Mouse (Mus musculus) cerebellum, postnatal 10 days (tissue): ENCODE results near the gene Gm12216.
"Not testable (repeated sequence)": the region's sequence is repeated elsewhere in the genome, so short reads cannot be mapped to it uniquely, and the experiment has no call there.

Experiments used
- DNase-seq, 2 experiments: peaks; one replicate each; pipeline ENCODE4 v3.0.0; 2021; ENCODE audit warnings: mixed read lengths in 2 of 2

The Gm12216 gene

DNA sequence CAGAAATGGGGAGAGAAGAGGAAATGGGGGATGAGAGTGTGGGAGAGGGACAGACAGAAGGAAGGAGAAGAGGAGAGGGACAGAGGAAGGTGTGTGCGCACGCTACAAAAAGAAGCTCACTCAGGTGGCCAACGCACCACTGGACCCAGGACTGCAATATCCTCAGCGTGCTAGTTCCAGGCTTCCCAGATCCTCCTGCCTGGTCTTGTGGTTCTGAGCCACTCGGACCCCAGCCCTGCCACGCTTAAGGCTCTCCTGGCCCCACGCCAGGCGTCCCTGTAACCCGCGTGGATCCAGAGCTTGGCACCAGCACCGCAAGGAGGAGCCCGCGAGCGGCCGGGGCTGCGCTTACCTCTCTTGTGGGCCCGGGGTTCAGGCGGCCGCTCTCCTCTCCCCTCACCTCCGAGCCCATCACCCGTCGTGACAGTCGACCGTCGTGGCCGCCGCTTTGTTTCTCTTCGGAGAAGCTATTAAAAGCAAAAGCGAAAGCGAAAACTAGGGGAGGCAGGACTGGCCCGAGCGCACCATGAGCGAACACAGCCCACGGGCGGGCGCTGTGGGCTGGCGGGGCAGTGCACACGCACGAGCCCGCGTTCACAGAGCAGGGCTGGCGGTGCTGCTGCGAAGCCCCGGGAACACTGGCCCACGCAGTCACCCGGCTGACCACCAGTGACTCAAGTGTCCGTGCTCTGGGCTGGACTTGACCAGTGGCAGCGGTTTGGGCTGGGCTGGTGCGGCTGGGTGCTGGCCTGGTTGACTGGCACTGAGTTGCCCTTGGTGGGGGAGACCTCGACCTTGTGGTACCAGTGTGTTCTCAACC, at the start of gene Gm12216:
Gene Gm12216 (minus strand): TSS at position 496 of the 820 bp plus-strand sequence.
- peak; percentile 41 to 50 for DNase-seq

- DNase-seq, result no peak
Measured at GRCm38 (mm10) chr11:53908686-53909085, 49.6 kb upstream of the Gm12216 start.

DNA sequence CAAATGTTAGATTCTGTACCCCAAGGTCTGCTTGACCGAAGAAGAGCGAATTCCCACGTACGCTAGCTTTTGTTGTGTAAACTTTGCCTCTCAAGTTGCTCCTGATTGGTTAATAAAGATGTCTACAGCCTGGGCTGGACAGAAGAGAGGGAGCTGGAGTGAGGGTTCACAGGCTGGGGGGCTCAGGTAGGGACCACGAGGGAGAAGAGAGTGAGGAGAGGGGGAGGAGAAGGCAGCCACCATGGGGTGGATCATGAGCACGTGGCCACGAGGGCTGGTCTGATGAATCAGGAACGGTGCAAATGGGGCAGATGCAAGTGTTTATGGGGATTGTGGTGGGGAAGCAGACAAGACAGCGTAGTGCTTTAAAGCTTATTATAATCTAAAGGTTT, 45.5 kb upstream of the Gm12216 start:
- no peak for DNase-seq

GRCm38 (mm10) chr11:53903781-53904533, 44.9 kb upstream of the Gm12216 start:
- no peak for DNase-seq

DNA sequence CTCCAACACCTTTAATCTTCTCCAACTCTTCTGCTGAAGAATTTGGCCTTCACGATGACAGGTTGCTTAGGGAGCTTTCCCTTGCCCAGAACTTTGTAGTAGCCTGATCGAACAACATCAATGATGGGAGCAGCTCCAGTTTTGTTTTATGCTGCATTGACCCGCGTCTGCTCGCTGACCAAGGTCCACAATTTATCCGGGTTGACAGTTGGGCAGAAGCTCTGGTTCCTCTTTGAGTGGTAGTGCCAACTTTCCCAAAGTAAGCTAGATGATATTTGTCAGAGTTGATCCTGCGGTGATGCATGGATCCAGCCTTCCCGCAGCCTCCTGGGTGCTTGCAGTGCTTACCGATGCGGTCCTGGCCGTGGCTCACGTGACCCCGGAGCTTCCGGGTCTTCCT, 43.7 kb upstream of the Gm12216 start:
- DNase-seq, result no peak

- no peak for DNase-seq
Measured at GRCm38 (mm10) chr11:53900991-53901390, 41.9 kb upstream of the Gm12216 start.

- no peak for DNase-seq
Measured at GRCm38 (mm10) chr11:53899981-53900380, 40.9 kb upstream of the Gm12216 start.

GRCm38 (mm10) chr11:53899004-53899403, 39.9 kb upstream of the Gm12216 start:
- DNase-seq, result no peak

DNA sequence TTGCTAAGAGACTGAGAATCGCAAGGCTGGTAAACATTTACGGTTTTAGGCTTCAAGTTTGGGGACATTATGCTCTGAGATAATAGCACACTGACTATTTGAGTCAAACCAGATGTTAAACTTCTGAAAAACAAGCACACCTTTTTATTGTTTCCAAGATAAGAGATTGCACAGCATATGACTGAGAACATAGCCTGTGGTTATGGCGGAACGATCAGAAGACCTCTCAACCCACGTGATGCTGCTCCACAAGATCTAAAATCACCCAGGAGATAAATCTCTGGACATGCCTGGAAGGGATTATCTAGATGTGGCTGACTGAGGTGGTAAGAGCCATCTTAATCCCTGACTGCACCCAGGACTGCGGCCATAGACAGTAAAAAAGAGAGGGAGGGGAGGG, 37.9 kb upstream of the Gm12216 start:
- no peak for DNase-seq

DNA sequence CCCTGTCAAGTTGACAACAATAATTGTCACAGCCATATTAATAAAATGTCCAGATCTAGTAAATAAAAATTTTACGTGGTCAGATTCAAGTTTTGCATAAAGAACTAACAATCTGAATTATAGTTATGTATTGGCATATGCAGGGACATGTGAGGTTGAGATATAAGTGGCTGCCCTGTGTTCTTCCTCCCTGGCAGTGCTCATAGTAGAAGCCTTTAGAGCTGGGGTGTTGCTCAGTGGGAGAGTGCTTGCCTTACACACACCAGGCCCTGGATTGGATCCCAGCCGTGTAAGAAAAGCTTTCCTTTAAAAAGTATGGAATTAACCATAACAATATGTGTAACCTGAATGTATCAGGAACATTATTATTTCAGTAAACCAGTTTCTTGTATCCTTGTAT, 34.4 kb upstream of the Gm12216 start:
- DNase-seq, result peak in 1 of 2 experiments; percentile 15

DNA sequence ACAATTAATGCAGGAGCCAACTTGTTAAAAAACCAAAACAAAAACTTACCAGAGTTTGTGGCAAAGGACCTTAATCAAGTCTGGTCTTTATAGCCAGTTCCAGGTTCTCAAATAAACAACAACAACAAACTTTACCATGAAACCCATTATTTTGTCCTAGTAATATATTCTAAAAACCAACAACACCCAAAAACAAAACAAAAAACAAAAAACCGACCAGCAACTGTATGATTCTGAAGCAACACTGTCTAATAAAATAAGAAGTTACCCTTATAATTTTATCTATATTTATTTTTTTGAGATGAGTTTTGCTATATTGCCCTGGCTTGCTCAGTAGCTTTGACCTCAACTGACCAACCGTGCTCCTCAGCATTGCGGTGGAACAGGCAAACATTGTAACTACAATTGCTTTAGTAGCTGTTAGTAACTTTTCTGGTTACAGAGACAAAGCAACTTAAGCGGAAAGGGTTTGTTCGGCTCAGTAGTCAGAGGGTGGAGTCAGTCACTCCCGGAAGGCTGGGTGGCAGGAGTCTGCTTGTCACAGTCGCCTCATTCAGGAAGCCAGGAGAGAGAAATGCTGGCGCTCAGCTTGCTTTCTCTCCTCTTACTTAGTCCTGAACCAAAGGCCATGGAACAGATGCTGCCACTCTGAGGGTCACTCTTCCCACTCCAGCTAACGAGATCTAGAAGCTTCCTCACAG, 33.8 kb upstream of the Gm12216 start:
- DNase-seq, result peak; percentile 26 to 29

DNA sequence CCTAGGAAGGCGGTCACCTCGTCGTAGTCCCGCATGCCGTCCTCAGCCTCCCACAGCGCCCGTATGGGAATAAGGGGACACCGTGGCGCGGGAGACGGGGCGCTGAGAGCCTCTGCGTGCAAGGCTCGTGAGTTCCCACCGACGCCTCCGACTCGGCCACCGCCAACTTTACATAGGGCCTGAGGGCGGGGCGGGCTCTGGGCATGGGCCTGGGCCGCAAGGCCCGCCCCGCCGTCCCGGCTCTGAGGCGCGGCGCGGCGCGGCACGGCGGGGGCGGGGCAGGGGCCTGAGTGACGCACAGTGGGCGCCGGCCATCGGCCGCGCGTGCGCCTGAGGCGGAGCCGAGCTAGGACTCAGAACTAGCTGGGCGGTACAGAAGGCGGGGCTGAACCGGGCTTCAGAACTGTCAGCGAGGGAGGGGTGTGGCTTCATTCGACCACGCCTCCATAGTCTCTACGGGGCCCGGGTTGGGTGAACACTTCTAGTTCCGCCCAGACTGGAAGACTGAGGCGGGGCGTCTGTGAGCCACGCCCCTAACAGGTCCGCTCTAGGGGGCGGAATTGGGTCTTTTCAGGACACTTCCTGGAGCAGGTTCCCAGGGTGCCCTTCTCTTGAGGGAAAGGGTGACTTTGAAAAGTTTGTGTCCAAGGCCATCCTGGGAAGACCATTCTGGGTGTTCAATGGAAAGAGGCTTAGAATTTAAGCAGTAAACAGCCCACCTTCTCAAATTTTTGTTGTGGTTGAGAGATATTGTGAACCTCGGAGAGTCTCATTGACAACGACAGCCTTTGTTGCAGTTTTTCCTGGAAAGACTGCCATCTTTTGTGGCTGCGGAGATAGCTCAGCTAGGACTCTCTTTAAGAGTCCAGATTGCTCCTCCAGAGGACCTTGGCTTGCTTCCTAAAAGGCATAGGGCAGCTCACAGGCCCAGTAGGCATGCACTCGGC, 32.7 kb upstream of the Gm12216 start, which contains the start of gene Slc22a5:
Gene Slc22a5 (minus strand): TSS at position 156 of the 947 bp plus-strand sequence.
- peak; percentile 99 for DNase-seq

DNA sequence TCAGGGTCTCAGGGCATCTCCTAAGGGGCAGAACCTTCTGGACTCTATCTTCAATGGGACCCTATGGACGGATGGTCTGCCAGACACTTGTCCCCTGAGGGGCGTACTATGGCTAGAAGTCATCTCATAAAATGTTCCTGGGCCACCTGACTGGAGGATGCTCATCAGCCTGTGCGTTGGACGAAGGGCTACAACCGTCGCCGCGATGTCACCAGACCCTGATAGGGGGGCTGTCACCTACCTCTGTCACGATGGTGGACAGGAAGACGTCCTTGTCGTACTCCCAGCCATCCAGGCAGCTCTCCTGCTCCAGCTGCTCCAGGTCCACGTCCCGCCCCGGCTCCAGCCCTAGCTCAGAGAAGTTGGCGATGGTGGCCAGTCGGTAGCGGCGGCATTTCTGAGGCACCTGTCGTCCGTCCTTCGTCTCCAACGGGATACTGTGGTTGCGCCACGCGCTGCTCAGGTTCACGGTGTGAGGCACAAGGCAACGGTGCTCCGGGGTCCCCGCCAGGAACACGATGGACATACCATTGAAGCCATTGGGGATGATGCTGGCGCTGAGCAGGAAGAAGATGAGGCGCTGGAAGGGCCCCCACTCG, 31.9 kb upstream of the Gm12216 start:
- DNase-seq, result no peak

- DNase-seq, result no peak
Measured at GRCm38 (mm10) chr11:53890225-53890624, 31.2 kb upstream of the Gm12216 start.

DNA sequence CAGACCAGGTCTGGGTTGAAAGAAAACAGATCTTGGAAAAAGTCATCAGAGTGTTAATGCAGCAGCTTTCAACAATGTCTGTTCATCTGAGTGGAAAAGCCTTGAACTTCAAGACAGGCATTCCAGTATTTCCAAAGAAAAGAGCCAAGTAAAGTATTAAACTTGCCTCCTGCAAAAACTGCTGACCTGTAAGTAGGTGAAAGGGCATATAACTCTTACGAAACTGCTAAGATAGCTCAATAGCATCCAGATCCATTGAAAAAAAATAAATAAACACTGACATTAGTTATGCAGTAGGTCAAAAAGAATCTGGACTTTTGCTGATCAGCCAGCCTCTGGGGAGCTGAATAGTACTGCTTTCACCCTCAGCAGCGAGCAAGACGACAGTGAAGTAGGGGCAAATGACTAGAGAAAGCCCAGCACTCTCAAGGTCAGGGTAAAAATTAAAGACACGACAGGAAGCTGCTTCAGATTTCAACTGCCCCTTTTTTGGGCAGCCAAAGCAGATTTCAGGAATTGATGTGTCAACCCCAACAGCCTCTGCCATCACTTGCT, 30.1 kb upstream of the Gm12216 start:
- no peak for DNase-seq

DNA sequence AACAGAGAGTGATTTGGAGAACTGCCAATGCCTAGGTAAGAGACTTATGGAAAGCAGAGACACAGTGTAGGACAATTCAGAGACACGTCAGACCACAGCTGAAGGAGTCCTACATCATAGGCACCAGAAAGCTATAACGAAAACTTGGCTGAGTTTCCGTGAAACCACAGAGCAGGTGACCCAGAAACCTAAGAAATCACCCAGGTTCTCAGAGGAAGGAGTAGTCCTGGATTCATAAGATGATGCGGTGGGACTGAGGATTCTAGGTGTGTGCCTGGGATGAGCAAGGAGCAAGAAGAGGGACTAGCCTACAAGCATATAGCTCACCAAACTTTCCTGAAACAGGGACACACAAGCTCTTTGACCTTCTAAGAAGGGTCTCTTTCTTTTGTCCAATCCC, 29.2 kb upstream of the Gm12216 start:
- peak in 1 of 2 experiments; percentile 15 for DNase-seq

- no peak for DNase-seq
Measured at GRCm38 (mm10) chr11:53883287-53883686, 24.2 kb upstream of the Gm12216 start.

GRCm38 (mm10) chr11:53878096-53878495, 19.0 kb upstream of the Gm12216 start:
- not testable (repeated sequence) for DNase-seq

GRCm38 (mm10) chr11:53876488-53876887, 17.4 kb upstream of the Gm12216 start:
- DNase-seq, result no peak

DNA sequence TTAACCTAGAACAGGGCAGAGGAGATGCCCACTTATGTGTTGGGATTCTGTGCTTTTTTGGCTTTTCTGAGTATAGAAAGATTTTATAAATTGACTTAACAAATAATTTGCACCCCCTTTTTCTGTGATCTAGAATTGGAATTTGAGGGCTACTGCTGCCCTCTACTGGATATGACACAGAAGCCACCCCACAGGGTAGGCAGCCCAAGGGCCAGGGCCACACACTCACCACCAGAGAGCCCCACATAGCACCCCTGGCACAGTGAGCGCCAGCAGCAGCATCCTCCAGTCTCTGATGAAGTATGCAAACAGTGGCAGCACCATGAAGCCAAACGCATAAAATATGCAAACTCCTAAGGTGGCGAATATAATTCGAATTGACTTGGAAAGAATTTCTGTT, 15.7 kb upstream of the Gm12216 start:
- DNase-seq, result peak in 1 of 2 experiments; percentile 13
